Mouse (Mus musculus) G1E (cell line): Measurements from ENCODE around the gene Olfr875. TPM values are rescaled to one million over a fixed set of nuclear protein-coding genes. Genes with fewer than 3 reads are reported as not detected.

Experiments used
- ATAC-seq: 2 replicates; pipeline ENCODE4 v1.8.0; 2016; ENCODE audit warnings: mild to moderate bottlenecking; ENCODE audit not compliant: insufficient number of reproducible peaks, poor library complexity, low FRiP score, severe bottlenecking; ENCODE audit errors: extremely low read depth
- DNase-seq: peaks from one replicate; pipeline ENCODE4 v3.0.0; 2012; ENCODE audit warnings: low spot score
- H3K27me3 ChIP-seq: 2 replicates; pipeline ENCODE4 v1.6.1; 2012; ENCODE audit warnings: mild to moderate bottlenecking, low read length, inconsistent platforms; ENCODE audit not compliant: insufficient read depth
- H3K36me3 ChIP-seq: replicated peaks from 2 replicates; pipeline ENCODE3; 2012; ENCODE audit warnings: mild to moderate bottlenecking, inconsistent platforms
- H3K4me1 ChIP-seq: 2 replicates; pipeline ENCODE4 v1.6.1; 2012; ENCODE audit warnings: low read depth, low read length, inconsistent platforms, mixed read lengths; ENCODE audit not compliant: insufficient read depth
- H3K4me3 ChIP-seq: 2 replicates; pipeline ENCODE4 v1.5.1; 2012; ENCODE audit warnings: low read depth, mild to moderate bottlenecking, inconsistent platforms, low read length, moderate library complexity, mixed read lengths
- H3K9me3 ChIP-seq: replicated peaks from 2 replicates; pipeline ENCODE4 v1.6.1; 2012; ENCODE audit warnings: inconsistent platforms
- CTCF ChIP-seq: IDR thresholded peaks from 2 replicates; pipeline ENCODE4 v1.5.1; 2012; ENCODE audit warnings: low read depth, low read length, inconsistent platforms, mixed read lengths
- GATA1 ChIP-seq: IDR thresholded peaks from 2 replicates; pipeline ENCODE4 v1.6.1; 2012; ENCODE audit warnings: borderline replicate concordance, low read length, inconsistent platforms, mixed read lengths
- GATA2 ChIP-seq: IDR thresholded peaks from 2 replicates; pipeline ENCODE4 v1.6.1; 2012; ENCODE audit warnings: low read depth, low read length, inconsistent platforms, borderline replicate concordance
- POLR2AphosphoS5 ChIP-seq: IDR thresholded peaks from 2 replicates; pipeline ENCODE4 v1.6.1; 2012; ENCODE audit warnings: low read depth, low read length, inconsistent platforms; ENCODE audit not compliant: insufficient replicate concordance
- TAL1 ChIP-seq: conservative IDR thresholded peaks from 2 replicates; pipeline ENCODE4 v1.6.1; 2012; ENCODE audit warnings: low read depth, low read length, inconsistent platforms, mixed read lengths
- polyA plus RNA-seq: library from polyadenylated mRNA; stranded (reverse); fragments of >175 nt; gene quantifications from 2 replicates; pipeline ENCODE4 v1.2.3, GENCODE M21; 2012
- total RNA-seq, 2 experiments: library from RNA; stranded (forward) in 1 of 2; stranded (reverse) in 1 of 2; fragments of 200-1000 nt in 1 of 2; fragments of >200 nt in 1 of 2; fragmentation: Nextera tagmentation in 1 of 2; gene quantifications; 2 replicates each; pipeline ENCODE4 v1.2.3; 2014 to 2017

Gene Olfr875
- not detected in 2 replicates for total RNA-seq (2014; fragmentation: Nextera tagmentation)
- total RNA-seq (2017) = not detected in 2 replicates
- not detected in 2 replicates for polyA plus RNA-seq

- no peak for TF ChIP-seq GATA1
- no peak for TF ChIP-seq CTCF
- TF ChIP-seq POLR2AphosphoS5 = no peak
- no peak for TF ChIP-seq TAL1
- no peak for TF ChIP-seq GATA2
- ATAC-seq = no peak
- H3K4me3 ChIP-seq = no peak within 1 kb of the TSS
- no peak for DNase-seq
- H3K27me3 ChIP-seq = no peaks in the 10 kb centered on the region; the same call in 1 of the 2 replicates
- H3K4me1 ChIP-seq = no peaks in the 10 kb centered on the region
- H3K36me3 ChIP-seq = no peaks in the 10 kb centered on the region
- H3K9me3 ChIP-seq = no peaks in the 10 kb centered on the region
These were observed at the start of gene Olfr875 for GRCm38 (mm10) chr9:37771759-37772158. Olfr875 (plus strand) TSS chr9:37771857.

- ATAC-seq (no peak), DNase-seq (no peak)
- TF ChIP-seq CTCF = no peak
- TF ChIP-seq TAL1 = no peak
- TF ChIP-seq POLR2AphosphoS5 = no peak
- no peak for TF ChIP-seq GATA2
- no peak for TF ChIP-seq GATA1
- Histone ChIP-seq H3K4me3 (no peak overlapping the region), H3K27me3 (no peaks in the 10 kb centered on the region), H3K4me1 (no peaks in the 10 kb centered on the region), H3K9me3 (no peaks in the 10 kb centered on the region), H3K36me3 (no peaks in the 10 kb centered on the region)
These were observed 37.3 kb upstream of the Olfr875 start for GRCm38 (mm10) chr9:37734310-37734709.

GRCm38 (mm10) chr9:37744806-37745205 lies 26.9 kb upstream of the Olfr875 start, which contains the start of gene Olfr874:
Olfr874 (plus strand) TSS chr9:37745106.
- no peaks in the 10 kb centered on the region for H3K4me1 ChIP-seq
- no peaks in the 10 kb centered on the region for H3K36me3 ChIP-seq
- no peak for TF ChIP-seq POLR2AphosphoS5
- TF ChIP-seq GATA2 = no peak
- no peak for TF ChIP-seq CTCF
- TF ChIP-seq GATA1 = no peak
- no peak for TF ChIP-seq TAL1
- no peaks in the 10 kb centered on the region for H3K9me3 ChIP-seq
- ATAC-seq (no peak), DNase-seq (no peak)
- H3K4me3 ChIP-seq = no peak within 1 kb of the TSS
- H3K27me3 ChIP-seq = no peaks in the 10 kb centered on the region

GRCm38 (mm10) chr9:37750319-37751075 lies 21.2 kb upstream of the Olfr875 start:
- H3K9me3 ChIP-seq = no peaks in the 10 kb centered on the region
- DNase-seq = no peak
- H3K4me3 ChIP-seq = no peak overlapping the region
- ATAC-seq = no peak
- no peaks in the 10 kb centered on the region for H3K27me3 ChIP-seq
- no peaks in the 10 kb centered on the region for H3K4me1 ChIP-seq
- TF ChIP-seq POLR2AphosphoS5 = no peak
- no peak for TF ChIP-seq TAL1
- no peak for TF ChIP-seq GATA2
- TF ChIP-seq GATA1 = no peak
- TF ChIP-seq CTCF = no peak
- H3K36me3 ChIP-seq = no peaks in the 10 kb centered on the region

- Histone ChIP-seq H3K4me1 (no peaks in the 10 kb centered on the region), H3K9me3 (no peaks in the 10 kb centered on the region), H3K27me3 (no peaks in the 10 kb centered on the region), H3K36me3 (no peaks in the 10 kb centered on the region), H3K4me3 (no peak overlapping the region)
- ATAC-seq = no peak
- no peak for DNase-seq
- TF ChIP-seq POLR2AphosphoS5 (no peak), CTCF (no peak), GATA1 (no peak), TAL1 (no peak), GATA2 (no peak)
These were observed 20.2 kb upstream of the Olfr875 start for GRCm38 (mm10) chr9:37751467-37751866.

- Histone ChIP-seq H3K36me3 (no peaks in the 10 kb centered on the region), H3K9me3 (no peaks in the 10 kb centered on the region), H3K4me3 (no peak overlapping the region), H3K27me3 (no peaks in the 10 kb centered on the region), H3K4me1 (no peaks in the 10 kb centered on the region)
- TF ChIP-seq POLR2AphosphoS5 (no peak), GATA1 (no peak), TAL1 (no peak), CTCF (no peak), GATA2 (no peak)
- ATAC-seq = no peak
- DNase-seq = no peak
These were observed 19.7 kb upstream of the Olfr875 start for GRCm38 (mm10) chr9:37752006-37752405.
